Mouse (Mus musculus) mature B cell (primary cell): ENCODE results near the gene Bcl6b.

ENCODE experiments used
- in situ Hi-C: fragments of 300-500 bp; cut with MboI; formaldehyde crosslinking; loops from 2 replicates; pipeline ENCODE4 v1.14.3; 2019

Gene Bcl6b

DNA sequence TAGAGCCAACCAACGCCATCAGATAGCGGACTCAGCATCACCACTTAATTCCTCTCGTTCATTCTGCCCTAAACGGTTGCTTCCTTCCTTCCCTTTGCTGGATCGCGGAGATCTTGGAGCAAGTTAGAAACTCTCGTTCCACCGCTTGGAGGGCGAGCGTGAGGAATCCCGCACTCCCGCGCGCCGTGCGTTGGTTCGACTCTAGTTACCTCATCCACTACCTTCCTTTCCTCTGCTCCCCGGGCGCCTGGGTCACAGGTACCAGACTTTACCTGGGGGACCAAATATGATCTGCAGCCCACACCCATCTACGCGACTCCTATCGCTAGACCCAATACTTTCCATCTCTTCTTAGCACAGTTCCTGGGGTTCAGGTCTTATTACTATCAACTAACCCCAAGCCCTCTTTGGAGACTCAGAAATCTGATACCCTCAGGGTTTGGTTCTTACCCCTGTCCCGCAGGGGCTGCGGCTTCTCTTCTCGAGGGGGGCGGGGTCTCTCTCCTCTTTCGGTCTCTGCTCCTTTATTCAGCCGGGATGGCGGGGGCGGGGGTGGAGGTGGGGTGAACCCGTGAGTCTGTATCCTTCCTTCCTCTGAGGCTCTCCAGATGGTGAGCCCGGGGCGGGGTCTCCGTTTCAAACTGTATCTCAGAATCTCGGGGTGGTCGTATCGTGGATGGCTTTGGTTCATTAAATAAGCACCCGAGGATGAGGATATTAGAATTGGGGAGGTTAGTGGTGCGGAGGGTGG lies at the start of gene Bcl6b:
Gene Bcl6b, minus strand, starts transcription at position 539 of the 751 bp plus-strand sequence.
- in situ Hi-C loops = no loop called here

DNA sequence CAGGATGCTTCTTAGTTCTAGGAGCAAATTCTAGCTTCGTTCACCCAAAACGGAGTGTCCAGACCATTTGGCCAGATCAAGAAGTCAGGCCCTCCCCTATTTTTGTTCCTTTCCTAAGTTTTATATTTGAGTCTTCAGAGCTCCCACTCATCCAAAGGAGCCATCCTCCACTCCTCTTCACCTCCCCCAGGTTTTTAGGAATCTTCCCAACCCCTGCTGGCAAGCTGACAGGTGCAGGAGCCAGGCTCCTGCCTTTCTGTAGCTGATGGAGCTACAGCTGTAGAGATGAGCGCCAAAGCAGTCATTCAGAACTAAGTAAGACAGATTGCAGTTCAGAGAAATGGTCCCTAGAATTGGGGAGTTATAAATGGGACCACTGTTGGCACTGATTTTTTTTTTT lies 49.4 kb upstream of the Bcl6b start:
- in situ Hi-C loops = no loop called here

DNA sequence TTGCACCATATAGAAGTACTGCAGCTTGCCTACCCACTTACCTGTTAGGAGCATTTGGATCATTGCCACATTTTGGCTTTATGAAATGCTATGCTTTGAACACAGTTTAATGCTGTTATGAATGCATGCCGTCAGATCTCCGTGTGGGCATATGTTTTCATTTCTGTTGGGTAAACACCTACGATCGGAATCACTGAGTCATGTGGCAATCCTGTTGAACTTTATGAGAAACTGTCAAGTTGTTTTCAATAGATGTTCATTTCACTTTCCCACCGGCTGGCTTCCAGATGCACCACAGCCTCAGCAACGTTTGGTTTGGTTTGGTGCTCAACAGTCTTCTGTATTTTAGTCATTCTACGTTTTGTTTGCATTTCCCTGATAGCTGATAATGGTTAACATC lies 42.0 kb upstream of the Bcl6b start:
- in situ Hi-C loops = no loop called here

DNA sequence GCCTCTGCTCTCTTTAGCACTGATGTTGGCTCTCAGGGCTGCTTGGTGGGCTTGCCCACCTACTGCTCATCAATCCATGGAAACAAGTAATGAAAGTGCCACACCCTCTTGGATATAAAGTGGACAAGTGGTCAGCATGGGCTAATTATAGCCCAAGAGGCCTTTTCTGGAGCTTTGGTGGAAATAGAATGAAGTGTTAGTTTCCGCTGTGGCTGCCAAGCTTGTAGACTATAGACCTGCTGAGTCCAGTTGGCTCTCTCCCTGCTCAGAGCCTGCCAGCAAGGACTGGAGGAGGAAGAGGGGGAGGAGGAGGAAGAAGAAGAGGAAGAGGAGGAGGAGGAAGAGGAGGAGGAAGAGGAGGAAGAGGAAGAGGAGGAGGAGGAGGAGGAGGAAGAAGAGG lies 36.8 kb upstream of the Bcl6b start:
- in situ Hi-C loops = no loop called here

DNA sequence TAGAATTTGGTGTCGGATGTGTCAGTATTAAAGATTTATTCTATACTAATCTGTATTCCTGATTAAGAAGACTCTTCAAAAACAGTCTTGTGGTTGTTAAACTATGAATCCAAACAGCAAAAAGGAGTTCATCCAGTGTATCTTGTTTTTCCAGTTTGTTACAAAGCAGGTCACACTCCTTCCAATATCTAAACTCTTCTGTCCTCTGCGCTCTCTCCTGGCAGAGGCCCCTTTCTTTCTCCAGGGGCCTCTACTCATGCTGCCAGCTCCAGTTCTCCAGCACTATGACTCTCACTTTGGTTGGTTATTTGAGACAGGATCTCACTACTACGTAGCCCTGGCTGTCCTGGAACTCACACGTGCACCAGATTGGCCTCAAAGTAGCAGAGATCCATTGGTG lies 36.2 kb upstream of the Bcl6b start:
- in situ Hi-C loops = no loop called here

DNA sequence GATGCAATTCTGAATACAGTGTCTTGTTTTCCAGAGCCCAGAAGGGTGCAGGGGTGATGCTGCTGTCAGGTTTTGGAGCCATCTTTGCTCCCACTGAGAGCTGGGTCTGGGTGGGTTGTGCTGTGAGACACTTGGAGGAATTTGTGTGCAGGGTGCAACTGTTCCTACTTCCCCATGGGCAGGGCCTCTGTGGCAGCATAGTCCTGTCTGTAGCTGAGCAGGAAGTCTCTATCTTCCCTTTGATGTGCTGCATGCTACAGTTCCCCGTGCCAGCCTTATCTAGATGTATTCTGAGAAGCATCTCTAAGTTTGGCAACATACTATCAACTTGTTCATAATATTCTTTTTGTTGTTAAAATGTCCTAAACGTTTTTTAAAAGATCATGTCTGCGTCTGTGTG lies 35.7 kb upstream of the Bcl6b start:
- in situ Hi-C loops = no loop called here

DNA sequence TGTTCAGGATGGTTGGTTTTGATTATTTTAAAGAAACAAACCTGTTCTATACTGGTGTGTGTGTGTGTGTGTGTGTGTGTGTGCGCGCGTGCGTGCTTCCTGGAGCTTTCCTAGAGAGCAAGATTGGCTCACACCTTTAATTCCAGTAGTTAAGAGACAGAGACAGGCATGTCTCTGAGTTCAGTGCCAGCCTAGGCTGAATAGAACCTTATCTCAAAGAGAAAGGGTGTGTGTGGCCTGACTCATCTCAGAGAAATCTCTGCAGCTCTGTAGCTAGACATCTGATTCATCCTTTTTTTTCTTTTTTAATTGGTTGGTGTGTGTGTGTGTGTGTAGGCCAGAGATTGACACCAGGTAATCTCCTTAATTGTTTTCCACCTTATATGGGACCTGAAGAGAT lies 29.4 kb upstream of the Bcl6b start:
- in situ Hi-C loops = no loop called here

DNA sequence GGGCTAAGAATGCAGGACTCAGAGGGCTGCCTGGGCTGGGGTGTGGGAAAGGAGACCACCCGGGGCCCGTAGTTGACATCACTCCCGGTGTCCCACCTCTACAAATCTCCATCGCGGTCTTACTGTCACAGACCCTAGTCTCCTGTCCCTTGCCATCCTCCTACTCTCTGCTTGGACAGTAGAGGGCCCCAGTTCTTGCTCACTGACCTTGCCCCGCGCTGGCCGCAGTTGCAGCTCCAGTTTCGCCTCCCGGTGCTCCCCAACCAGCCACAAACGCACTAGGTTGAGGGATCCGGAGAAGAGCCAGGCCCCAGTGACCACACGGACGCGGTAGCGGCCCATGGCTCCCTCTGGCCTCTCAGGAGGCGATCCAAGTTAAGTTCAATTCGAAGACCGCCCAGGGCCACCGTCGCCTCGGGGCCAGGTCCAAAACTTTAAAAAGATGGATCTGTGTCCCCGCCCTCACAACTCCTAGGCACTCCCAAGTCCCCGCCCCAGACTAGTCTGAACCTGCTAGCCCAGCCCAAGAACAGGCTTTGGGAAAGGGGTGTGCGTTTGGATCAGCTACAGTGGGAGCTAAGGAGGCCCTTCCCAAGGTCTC lies 25.4 kb upstream of the Bcl6b start, which contains the start of gene Alox12:
Gene Alox12, minus strand, starts transcription at position 423 of the 601 bp plus-strand sequence.
- in situ Hi-C loops = no loop called here

DNA sequence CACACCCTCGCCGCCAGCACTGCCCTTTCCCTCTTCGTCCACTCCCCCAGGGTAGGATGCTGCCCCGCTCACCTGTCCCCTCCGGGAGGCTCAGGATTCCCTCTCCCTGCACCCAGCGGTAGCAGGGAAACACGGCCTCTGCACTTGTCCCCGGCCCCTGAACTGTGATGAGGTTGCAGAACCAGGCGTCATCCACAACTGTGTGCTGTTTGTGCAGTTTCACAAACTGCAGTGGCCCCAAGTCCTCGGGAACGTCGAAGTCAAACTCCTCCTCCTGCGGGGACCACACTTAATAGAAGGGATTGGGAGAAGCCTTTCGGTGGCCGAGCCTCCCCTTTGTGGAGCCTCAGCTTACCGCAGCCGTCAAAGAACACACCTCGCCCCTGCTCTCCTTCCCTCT lies 24.7 kb upstream of the Bcl6b start:
- in situ Hi-C loops = no loop called here

DNA sequence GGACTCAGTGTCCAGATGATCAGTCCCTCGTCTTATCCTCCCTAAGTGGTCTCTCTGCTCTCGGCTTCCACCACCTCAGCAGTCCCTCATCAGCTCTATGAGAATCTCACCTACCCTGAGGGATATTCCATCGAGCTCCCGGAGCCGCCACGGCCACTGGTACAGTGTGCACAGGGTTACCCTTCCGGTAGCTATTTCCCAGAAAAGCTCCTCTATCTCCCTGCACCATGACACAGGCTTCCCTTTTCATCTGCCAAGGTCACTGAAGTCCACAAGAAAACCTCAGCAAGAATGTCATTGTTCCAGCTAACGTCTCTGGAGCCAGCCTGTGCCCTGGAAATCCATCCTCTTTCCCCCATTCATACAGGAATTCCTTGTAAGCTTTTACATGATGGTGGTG lies 22.3 kb upstream of the Bcl6b start:
- in situ Hi-C loops = no loop called here

DNA sequence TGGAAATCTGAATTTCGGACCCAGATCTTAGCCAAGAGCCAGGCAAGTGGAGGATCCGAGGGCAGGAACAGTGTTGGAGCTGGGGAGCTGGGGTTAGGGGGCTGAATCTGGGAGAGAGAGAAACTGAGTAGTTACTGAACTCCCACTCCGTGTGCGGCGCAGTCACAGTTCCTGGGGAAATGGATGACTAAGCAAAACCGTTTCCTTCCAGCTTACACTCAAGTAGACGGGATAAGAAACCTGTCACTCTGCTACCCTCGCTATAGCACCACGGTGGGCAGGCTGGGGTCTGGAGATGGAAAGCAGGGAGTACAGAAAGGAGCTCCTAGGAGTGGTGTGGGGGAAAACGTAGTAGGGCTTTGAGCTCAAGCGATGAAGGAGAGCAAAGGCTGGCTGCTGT lies 20.6 kb upstream of the Bcl6b start:
- in situ Hi-C loops = no loop called here

DNA sequence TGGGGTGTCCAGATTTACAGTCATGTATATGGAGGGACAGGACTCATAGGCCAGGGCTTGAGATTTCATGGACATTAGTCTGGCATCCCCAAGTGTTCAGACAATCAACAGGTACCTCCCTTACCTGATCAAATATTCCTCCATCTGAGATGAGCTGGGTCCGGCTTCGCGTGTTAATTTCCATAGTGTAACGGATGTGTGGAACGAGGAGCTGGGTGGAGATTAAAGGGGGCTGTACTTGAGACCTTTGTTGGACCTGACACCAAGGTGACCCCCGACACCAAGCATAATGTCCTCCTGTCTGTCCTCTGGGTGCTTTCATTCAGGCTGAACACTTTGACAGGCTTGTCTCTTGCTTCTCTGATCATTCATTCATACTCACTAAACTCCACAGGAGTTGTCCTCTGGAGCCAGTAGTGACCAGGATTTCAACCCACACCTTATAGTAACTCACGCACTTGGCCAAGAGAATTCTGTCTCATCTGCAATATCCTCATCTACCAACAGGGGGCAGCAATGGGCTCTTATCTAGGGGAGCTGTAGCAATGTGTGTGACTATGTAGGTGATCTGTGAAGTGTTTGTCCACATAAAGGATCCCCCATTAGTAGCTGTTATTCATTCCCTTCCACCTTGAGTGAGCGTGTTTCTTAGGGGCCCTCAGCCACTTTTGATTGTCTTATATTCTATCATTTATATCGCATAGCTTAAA lies 17.7 kb upstream of the Bcl6b start:
- in situ Hi-C loops = no loop called here

DNA sequence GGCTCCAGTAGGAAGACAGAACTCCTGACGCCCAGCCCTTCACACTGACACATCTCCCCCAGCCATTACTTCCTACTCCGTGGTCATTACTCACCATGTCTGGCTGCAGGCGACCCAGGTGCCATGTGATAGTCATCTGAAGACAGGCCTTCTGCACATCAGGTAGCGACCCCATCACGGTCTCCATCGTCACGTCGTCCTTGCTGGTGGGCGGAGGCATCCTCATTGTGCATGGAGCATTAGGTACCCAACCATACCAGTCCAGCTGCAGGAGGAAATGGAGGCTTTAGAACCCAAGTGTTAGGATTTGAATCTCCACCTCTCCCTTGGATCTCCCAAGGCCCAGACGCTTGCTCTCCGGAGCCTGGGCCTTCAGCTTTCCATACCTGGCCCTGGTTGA lies 13.0 kb upstream of the Bcl6b start:
- in situ Hi-C loops = no loop called here

DNA sequence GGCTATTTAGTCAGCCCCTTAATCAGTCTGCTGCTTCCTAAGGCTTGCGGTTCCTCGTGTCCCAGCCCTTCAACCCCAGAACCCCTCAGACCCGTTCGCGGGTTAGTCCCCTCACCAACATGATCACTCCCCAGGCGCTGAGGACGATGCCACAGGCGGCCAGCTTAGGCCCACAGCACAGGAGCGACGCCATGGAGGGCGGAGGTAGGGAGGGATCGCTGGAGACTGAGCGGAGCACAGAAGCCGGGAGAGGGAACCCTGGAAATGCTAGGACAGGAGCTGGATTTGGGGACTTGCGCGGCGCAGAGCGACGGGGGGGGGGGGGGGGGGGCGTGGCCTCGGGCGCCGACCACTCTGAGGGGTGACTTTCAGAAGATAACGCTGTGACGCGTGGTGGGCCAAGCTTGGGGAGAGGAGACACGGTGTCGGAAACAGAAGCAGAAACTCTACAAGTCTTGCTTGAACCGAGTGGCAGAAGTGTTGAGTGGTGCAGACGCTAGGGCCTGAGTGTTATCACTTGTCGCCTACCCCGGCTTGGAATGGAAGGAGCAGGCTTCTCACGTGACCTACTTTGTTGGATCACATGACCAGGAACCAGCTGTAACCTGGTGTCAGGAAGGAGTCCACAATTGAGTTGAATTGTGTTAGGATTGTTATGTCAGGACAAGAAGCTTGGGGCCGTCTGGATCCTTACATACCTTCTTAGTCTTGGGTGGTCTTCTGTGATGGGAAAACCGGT lies 10.1 kb upstream of the Bcl6b start, which contains the start of the genes Gm21988 and Rnasek:
Gene Gm21988, minus strand, starts transcription at position 290 of the 739 bp plus-strand sequence.
Gene Rnasek, minus strand, starts transcription at position 302 of the 739 bp plus-strand sequence.
- in situ Hi-C loops = no loop called here

DNA sequence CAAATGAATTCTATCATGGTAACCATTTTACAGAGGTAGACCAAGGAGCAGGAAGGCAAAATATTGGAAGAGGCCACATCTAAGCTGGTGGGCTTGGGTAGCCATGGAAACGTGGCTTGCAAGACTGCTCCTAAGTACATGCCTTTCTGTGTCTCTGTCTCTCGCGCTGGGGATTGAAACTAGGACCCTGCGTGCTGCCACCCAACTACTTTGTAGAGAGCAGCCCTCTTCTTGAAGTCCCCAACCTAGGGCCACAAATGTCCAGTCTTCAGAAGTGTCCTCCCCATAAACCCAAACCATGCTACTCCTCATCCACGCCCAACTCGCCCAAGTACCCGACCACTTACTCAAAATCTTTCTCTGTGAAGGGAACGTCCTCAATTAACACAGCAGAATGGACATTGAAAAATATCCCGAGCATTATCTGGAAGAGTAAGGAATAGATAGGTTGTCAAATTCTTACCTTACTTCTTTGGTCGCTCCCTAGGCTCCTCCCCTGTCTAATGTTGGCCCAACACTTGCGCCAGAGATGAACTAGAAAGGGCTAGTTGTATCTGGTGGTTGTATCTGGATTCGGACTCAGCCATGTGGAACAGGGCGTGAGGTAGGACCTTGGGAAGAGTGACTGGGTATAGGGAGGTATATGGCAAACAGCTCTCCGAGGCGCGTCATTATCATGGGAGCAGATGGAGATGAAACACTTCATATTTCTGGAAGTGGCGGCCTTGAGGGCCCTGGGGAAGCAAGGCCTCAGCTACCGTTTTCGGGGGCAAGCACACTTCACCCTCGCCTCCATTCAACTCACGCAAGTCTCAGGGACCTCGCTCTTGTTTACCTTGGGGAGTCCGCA lies 9.2 kb upstream of the Bcl6b start:
- in situ Hi-C loops = no loop called here

DNA sequence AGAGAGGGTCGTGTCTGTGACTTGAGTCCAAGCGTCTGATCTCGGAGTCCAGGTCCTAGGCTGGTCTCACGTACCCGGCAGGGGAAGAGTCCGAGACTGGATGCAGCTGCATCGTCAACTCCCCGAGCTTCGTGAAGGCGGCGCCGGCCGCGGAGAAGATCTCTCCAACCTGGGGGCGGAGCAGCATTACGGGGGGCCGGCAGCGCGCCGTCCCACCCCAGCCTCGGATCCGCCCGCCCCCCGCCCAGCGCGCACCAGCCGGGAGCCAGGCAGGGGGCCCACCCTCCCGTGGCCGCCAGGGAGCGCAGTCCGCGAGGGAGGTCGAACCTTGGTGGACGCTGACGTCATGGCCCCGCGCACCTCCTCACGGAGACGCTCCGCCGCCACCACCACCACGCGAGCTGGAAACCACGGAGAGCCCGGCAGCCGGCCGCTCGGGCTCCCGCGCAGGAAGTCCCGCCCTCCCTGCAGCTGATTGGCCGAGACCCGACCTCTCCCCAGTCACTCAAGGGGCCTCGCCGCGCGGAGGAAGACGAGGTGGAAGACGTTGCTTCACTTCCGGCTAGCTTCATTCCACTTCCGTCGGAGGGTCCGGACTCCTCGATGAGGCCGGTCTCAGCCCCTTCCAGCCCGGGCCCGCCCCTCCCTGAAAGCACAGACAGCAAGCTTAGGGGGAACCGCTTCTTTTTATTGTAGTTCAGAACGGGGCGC lies 8.0 kb upstream of the Bcl6b start, which contains the start of gene 0610010K14Rik:
Gene 0610010K14Rik, minus strand, starts transcription at position 458 of the 711 bp plus-strand sequence.
- in situ Hi-C loops = no loop called here

DNA sequence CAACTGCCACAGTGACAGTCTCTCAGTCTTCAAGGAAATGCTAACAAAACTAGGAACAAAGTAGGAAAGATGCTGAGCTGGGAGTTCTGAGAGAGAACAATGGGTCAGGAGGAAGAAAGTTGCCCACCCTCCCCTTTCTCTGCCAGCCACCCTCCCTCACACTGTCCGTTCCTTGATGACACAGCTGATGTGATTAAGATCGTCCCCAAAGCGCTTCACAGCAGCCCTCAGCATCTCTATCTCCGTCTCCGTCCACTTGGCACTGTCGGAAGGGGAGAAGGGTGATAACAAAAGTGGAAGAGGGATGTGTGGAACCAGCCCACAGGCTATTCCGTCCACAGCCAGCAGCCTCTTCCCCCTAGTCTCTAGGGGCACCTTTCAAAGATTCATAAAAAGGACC lies 7.1 kb upstream of the Bcl6b start:
- in situ Hi-C loops = no loop called here

DNA sequence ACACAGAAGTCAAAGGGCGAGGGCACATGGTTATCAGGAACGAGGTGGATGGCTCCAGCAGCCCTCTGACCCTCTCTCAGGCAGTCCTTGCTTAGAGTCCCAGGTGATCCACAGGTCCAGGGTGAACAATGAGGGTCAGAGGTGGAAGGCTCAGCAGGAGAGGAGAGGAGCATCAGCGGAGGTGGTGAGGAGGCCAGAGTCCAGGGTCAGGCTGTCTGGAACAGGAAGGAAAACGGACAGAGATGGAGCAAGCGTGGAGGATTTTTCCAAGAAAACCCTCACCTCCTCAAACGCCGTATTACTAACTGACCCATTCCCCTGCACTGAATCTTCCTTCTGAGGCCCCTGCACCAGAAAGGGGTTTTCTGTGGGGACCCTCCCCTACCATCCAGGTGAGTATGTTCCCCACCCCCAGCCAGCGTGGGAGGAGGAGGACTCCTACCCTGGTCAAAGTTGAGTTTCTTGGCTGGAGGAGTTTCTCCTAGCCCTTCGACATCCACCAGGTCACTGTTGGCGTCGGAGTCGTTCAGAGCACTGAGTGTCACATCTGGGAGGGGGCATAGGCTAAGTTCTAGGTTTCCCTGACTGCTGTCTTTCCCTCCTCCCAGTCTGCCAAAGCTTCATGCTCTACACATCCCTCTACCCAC lies 5.8 kb upstream of the Bcl6b start:
- in situ Hi-C loops = no loop called here

DNA sequence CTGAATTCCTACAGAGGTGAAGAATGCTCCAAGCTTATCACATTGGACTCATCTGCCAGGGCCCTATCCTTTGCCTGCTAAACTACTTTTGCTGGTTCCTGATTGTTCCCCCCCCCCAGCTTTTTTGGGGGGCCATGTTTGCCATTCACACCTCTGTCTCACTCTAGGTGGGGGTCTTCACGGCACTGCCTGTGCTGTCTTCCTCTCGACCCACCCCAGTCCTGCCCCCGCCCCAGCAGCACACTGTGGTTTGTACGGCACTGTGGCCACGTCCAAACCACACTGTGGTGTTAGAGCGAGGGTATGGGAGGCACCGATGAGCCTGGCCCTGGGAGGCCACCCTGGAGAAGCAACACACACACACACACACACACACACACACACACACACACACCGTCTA lies 4.9 kb upstream of the Bcl6b start:
- in situ Hi-C loops = no loop called here

DNA sequence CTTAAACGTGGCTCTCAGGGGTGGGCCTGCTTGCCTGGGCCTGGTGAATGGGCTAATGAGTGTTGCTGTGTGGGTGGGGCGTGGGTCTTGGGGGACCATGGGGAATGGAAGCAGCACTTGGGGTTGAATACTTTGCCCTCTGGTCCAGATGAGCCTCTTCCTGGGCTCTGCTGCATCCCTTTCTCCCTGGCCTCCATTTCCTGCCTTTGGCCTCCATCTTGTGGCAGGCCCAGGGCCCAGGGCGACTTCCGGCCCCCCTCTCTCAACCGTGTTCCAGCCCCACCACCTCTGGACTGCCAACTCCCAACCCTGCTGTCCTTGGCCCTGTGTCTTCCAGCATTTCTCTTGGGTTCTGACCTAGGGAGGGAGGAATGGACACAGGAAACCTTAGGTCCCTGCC lies 4.4 kb upstream of the Bcl6b start:
- in situ Hi-C loops = no loop called here
